Mouse (Mus musculus): ENCODE measurements around the gene Padi3.

The Padi3 gene

GRCm38 (mm10) chr4:140815996-140816917, 5.8 kb upstream of the Padi3 start:
- DNase-seq (ENCODE audit: low spot score): peak; percentile 38

- DNase-seq (ENCODE audit: low spot score): no peak
These were observed 5.0 kb upstream of the Padi3 start for GRCm38 (mm10) chr4:140815496-140815895.

GRCm38 (mm10) chr4:140814241-140815225, 4.1 kb upstream of the Padi3 start:
- DNase-seq (ENCODE audit: low spot score): peak; percentile 39

- no peak for DNase-seq (ENCODE audit: low spot score)
These were observed 3.1 kb upstream of the Padi3 start for GRCm38 (mm10) chr4:140813358-140814185.

- DNase-seq (ENCODE audit: low spot score): no peak
These were observed 2.2 kb upstream of the Padi3 start for GRCm38 (mm10) chr4:140812609-140813008.

GRCm38 (mm10) chr4:140812191-140812590, 1.7 kb upstream of the Padi3 start:
- no peak for DNase-seq (ENCODE audit: low spot score)

GRCm38 (mm10) chr4:140809118-140809517, 1.3 kb downstream of the Padi3 start:
- no peak for DNase-seq (ENCODE audit: low spot score)

GRCm38 (mm10) chr4:140804601-140805000, 5.8 kb downstream of the Padi3 start:
- no peak for DNase-seq (ENCODE audit: low spot score)

GRCm38 (mm10) chr4:140801364-140801763, 9.1 kb downstream of the Padi3 start:
- no peak for DNase-seq (ENCODE audit: low spot score)

- DNase-seq (ENCODE audit: low spot score): no peak
These were observed 13.7 kb downstream of the Padi3 start for GRCm38 (mm10) chr4:140796786-140797185.

- no peak for DNase-seq (ENCODE audit: low spot score)
These were observed 15.8 kb downstream of the Padi3 start for GRCm38 (mm10) chr4:140794678-140795077.

- DNase-seq (ENCODE audit: low spot score): no peak
These were observed 16.7 kb downstream of the Padi3 start for GRCm38 (mm10) chr4:140793795-140794194.

- DNase-seq (ENCODE audit: low spot score): no peak
These were observed 17.9 kb downstream of the Padi3 start for GRCm38 (mm10) chr4:140792584-140792983.

GRCm38 (mm10) chr4:140791071-140791470, 19.4 kb downstream of the Padi3 start:
- no peak for DNase-seq (ENCODE audit: low spot score)

GRCm38 (mm10) chr4:140789983-140790382, 20.5 kb downstream of the Padi3 start:
- DNase-seq (ENCODE audit: low spot score): peak; percentile 45

GRCm38 (mm10) chr4:140788983-140789382, 21.5 kb downstream of the Padi3 start:
- DNase-seq (ENCODE audit: low spot score): peak; percentile 69

GRCm38 (mm10) chr4:140788264-140788663, 22.2 kb downstream of the Padi3 start:
- no peak for DNase-seq (ENCODE audit: low spot score)

- no peak for DNase-seq (ENCODE audit: low spot score)
These were observed 23.0 kb downstream of the Padi3 start for GRCm38 (mm10) chr4:140787414-140787813.

GRCm38 (mm10) chr4:140785217-140785616, 25.2 kb downstream of the Padi3 start:
- DNase-seq (ENCODE audit: low spot score): no peak

GRCm38 (mm10) chr4:140784292-140784945, 26.0 kb downstream of the Padi3 start:
- DNase-seq (ENCODE audit: low spot score): no peak

- DNase-seq (ENCODE audit: low spot score): no peak
These were observed 27.6 kb downstream of the Padi3 start for GRCm38 (mm10) chr4:140782821-140783220.

All from ovary, postnatal 36 days (tissue).